Mouse (Mus musculus) hindbrain, embryonic 11.5 days (tissue): ENCODE data around the gene Ift52. TPM values are rescaled to one million over a fixed set of nuclear protein-coding genes. Genes with fewer than 3 reads are reported as not detected.

Experiments
- ATAC-seq: fragments of 200-750 bp; cut with Nextera tagmentation; 2 replicates; pipeline ENCODE4 v1.8.0; 2017; ENCODE audit warnings: mild to moderate bottlenecking, moderate TSS enrichment, moderate library complexity; ENCODE audit not compliant: low FRiP score
- DNase-seq: peaks from one replicate; pipeline ENCODE4 v3.0.0-alpha.2; 2015; ENCODE audit warnings: low spot score
- H3K27ac ChIP-seq: fragments of 300-500 bp; sonication (generic); 2 replicates; pipeline ENCODE4 v1.5.1; 2014; ENCODE audit warnings: mild to moderate bottlenecking, low read depth, low read length
- H3K27me3 ChIP-seq: fragments of 300-500 bp; sonication (generic); 2 replicates; pipeline ENCODE4 v1.6.1; 2014; ENCODE audit warnings: mild to moderate bottlenecking, low read length, moderate library complexity, mixed read lengths; ENCODE audit not compliant: control insufficient read depth, insufficient read depth
- H3K36me3 ChIP-seq: fragments of 300-500 bp; sonication (generic); 2 replicates; pipeline ENCODE4 v1.6.1; 2014; ENCODE audit warnings: mild to moderate bottlenecking, low read length, moderate library complexity, mixed read lengths; ENCODE audit not compliant: control insufficient read depth, insufficient read depth
- H3K4me1 ChIP-seq: fragments of 300-500 bp; sonication (generic); replicated peaks from 2 replicates; pipeline ENCODE4 v1.6.1; 2014; ENCODE audit warnings: low read length, mixed read lengths; ENCODE audit not compliant: control insufficient read depth, insufficient read depth
- H3K4me2 ChIP-seq: fragments of 300-500 bp; sonication (generic); replicated peaks from 2 replicates; pipeline ENCODE4 v1.6.1; 2014; ENCODE audit warnings: mild to moderate bottlenecking, low read depth, low read length
- H3K4me3 ChIP-seq: fragments of 300-500 bp; sonication (generic); 2 replicates; pipeline ENCODE4 v1.5.1; 2014; ENCODE audit warnings: low read depth, low read length
- H3K9ac ChIP-seq: fragments of 300-500 bp; sonication (generic); 2 replicates; pipeline ENCODE4 v1.6.1; 2014; ENCODE audit warnings: low read depth, low read length
- H3K9me3 ChIP-seq: fragments of 300-500 bp; sonication (generic); 2 replicates; pipeline ENCODE4 v1.6.1; 2016; ENCODE audit warnings: low read length; ENCODE audit not compliant: control insufficient read depth
- WGBS: fragments of 180-500 bp; shearing (Covaris S2); extraction: QIAGEN DNeasy Blood & Tissue Kit; methylation state at CpG from one replicate; pipeline ENCODE4 v1.1.7; 2014; 5-methylcytosine and 5-hydroxymethylcytosine counted together
- polyA plus RNA-seq: library from polyadenylated mRNA; unstranded; fragments of >200 nt; fragmentation: Nextera tagmentation; extraction: Ambion mirVana; gene quantifications from 2 replicates; pipeline ENCODE4 v1.2.1, GENCODE M21; 2014

Ift52 gene
- 59.7 and 63.6 TPM in 2 replicates for polyA plus RNA-seq

- no peaks in the 10 kb centered on the region for H3K27me3 ChIP-seq
- no peaks in the 10 kb centered on the region; the same call in 1 of the 2 replicates for H3K4me1 ChIP-seq
- peak within 1 kb of the TSS; percentile 55 for H3K4me3 ChIP-seq
- peak within 1 kb of the TSS; percentile 54 for H3K9ac ChIP-seq
- DNase-seq, result peak; percentile 94
- no peaks in the 10 kb centered on the region for H3K9me3 ChIP-seq
- H3K4me2 ChIP-seq, result peak within 1 kb of the TSS; percentile 44
- WGBS, result under 1% methylated on average over 57 of the region's 57 CpGs
- H3K36me3 ChIP-seq, result no peaks in the 10 kb centered on the region
- ATAC-seq, result peak; percentile 95
- H3K27ac ChIP-seq, result no peak within 1 kb of the TSS; the same call in 1 of the 2 replicates
These were observed at the start of gene Ift52 for GRCm38 (mm10) chr2:163016916-163017743. Gene Ift52 (plus strand): TSS chr2:163017354.

GRCm38 (mm10) chr2:162968357-162968756 is 48.8 kb upstream of the Ift52 start:
- WGBS, result 10% methylated on average over 5 of the region's 5 CpGs

GRCm38 (mm10) chr2:162969101-162969500 is 48.1 kb upstream of the Ift52 start:
- 75% methylated on average over 3 of the region's 3 CpGs for WGBS
- no peaks in the 10 kb centered on the region for H3K27me3 ChIP-seq
- no peak for ATAC-seq

More at GRCm38 (mm10) chr2:162968357-162968756, 48.8 kb upstream of the Ift52 start:
- ATAC-seq (peak; percentile 43; the same call in 1 of the 2 replicates), DNase-seq (peak; percentile 75)
- no peaks in the 10 kb centered on the region for H3K36me3 ChIP-seq
- no peaks in the 10 kb centered on the region for H3K4me1 ChIP-seq
- H3K27me3 ChIP-seq, result no peaks in the 10 kb centered on the region
- no peak overlapping the region for H3K9ac ChIP-seq
- H3K27ac ChIP-seq, result no peak overlapping the region
- H3K4me2 ChIP-seq, result no peak overlapping the region
- H3K9me3 ChIP-seq, result no peaks in the 10 kb centered on the region
- no peak overlapping the region for H3K4me3 ChIP-seq

GRCm38 (mm10) chr2:162970896-162971295 is 46.3 kb upstream of the Ift52 start:
- Histone ChIP-seq H3K4me1 (no peaks in the 10 kb centered on the region; the same call in 1 of the 2 replicates), H3K9ac (no peak overlapping the region), H3K27ac (no peak overlapping the region), H3K9me3 (no peaks in the 10 kb centered on the region), H3K4me2 (no peak overlapping the region), H3K27me3 (no peaks in the 10 kb centered on the region), H3K36me3 (no peaks in the 10 kb centered on the region), H3K4me3 (no peak overlapping the region)
- 84% methylated on average over 6 of the region's 6 CpGs for WGBS
- ATAC-seq (no peak), DNase-seq (no peak)

More at GRCm38 (mm10) chr2:162969101-162969500, 48.1 kb upstream of the Ift52 start:
- Histone ChIP-seq H3K4me2 (no peak overlapping the region), H3K9me3 (no peaks in the 10 kb centered on the region), H3K4me3 (no peak overlapping the region), H3K4me1 (no peaks in the 10 kb centered on the region), H3K27ac (no peak overlapping the region), H3K36me3 (no peaks in the 10 kb centered on the region), H3K9ac (no peak overlapping the region)
- DNase-seq, result no peak

- no peak for DNase-seq
- Histone ChIP-seq H3K27ac (no peak overlapping the region), H3K27me3 (no peaks in the 10 kb centered on the region), H3K9me3 (no peaks in the 10 kb centered on the region), H3K9ac (no peak overlapping the region), H3K4me3 (no peak overlapping the region), H3K4me1 (no peaks in the 10 kb centered on the region; the same call in 1 of the 2 replicates), H3K4me2 (no peak overlapping the region), H3K36me3 (no peaks in the 10 kb centered on the region)
- ATAC-seq, result no peak
- 53% methylated on average over 7 of the region's 7 CpGs for WGBS
These were observed 44.4 kb upstream of the Ift52 start for GRCm38 (mm10) chr2:162972752-162973151.

- H3K27ac ChIP-seq, result no peak overlapping the region
- WGBS, result 68% methylated on average over 5 of the region's 5 CpGs
- H3K36me3 ChIP-seq, result no peaks in the 10 kb centered on the region
- H3K9me3 ChIP-seq, result no peaks in the 10 kb centered on the region
- H3K4me3 ChIP-seq, result no peak overlapping the region
- no peaks in the 10 kb centered on the region; the same call in 1 of the 2 replicates for H3K4me1 ChIP-seq
- no peak overlapping the region for H3K4me2 ChIP-seq
- ATAC-seq (no peak), DNase-seq (no peak)
- H3K9ac ChIP-seq, result no peak overlapping the region
- H3K27me3 ChIP-seq, result no peaks in the 10 kb centered on the region
These were observed 43.9 kb upstream of the Ift52 start for GRCm38 (mm10) chr2:162973206-162973605.

- 13% methylated on average over 11 of the region's 11 CpGs for WGBS
- H3K9me3 ChIP-seq, result no peaks in the 10 kb centered on the region
- H3K36me3 ChIP-seq, result no peaks in the 10 kb centered on the region
- peak; percentile 45 for DNase-seq
- no peaks in the 10 kb centered on the region for H3K27me3 ChIP-seq
- H3K4me3 ChIP-seq, result no peak overlapping the region
- H3K4me1 ChIP-seq, result no peaks in the 10 kb centered on the region; the same call in 1 of the 2 replicates
- peak overlapping the region; percentile 40; the same call in 1 of the 2 replicates for H3K27ac ChIP-seq
- ATAC-seq, result 0 out of 2 replicates have a peak, but pooled peaks have one; percentile 55
- no peak overlapping the region for H3K9ac ChIP-seq
- H3K4me2 ChIP-seq, result 0 out of 2 replicates have a peak overlapping the region, but pooled peaks have one; percentile 1
These were observed 43.5 kb upstream of the Ift52 start for GRCm38 (mm10) chr2:162973637-162974036.

GRCm38 (mm10) chr2:162975157-162975775 is 41.9 kb upstream of the Ift52 start:
- H3K4me3 ChIP-seq, result no peak overlapping the region
- no peak overlapping the region for H3K9ac ChIP-seq
- no peak overlapping the region for H3K27ac ChIP-seq
- no peaks in the 10 kb centered on the region; the same call in 1 of the 2 replicates for H3K4me1 ChIP-seq
- ATAC-seq (no peak), DNase-seq (no peak)
- no peak overlapping the region for H3K4me2 ChIP-seq
- no peaks in the 10 kb centered on the region for H3K36me3 ChIP-seq
- H3K27me3 ChIP-seq, result no peaks in the 10 kb centered on the region
- no peaks in the 10 kb centered on the region for H3K9me3 ChIP-seq
- 86% methylated on average over 11 of the region's 11 CpGs for WGBS
